Mouse (Mus musculus) intestine, postnatal 0 days (tissue): ENCODE results near the gene Mllt6. TPM values are rescaled to one million over a fixed set of nuclear protein-coding genes. Genes with fewer than 3 reads are reported as not detected.

Experiments used
- ATAC-seq: fragments of 200-750 bp; cut with Nextera tagmentation; 2 replicates; pipeline ENCODE4 v1.8.0; 2017; ENCODE audit warnings: mild to moderate bottlenecking, moderate TSS enrichment, moderate library complexity
- H3K27ac ChIP-seq: fragments of 300-500 bp; sonication (generic); 2 replicates; pipeline ENCODE4 v1.5.1; 2014; ENCODE audit warnings: mild to moderate bottlenecking, low read depth, low read length, moderate library complexity
- H3K27me3 ChIP-seq: fragments of 300-500 bp; sonication (generic); replicated peaks from 2 replicates; pipeline ENCODE4 v1.6.1; 2014; ENCODE audit warnings: low read length, mixed read lengths; ENCODE audit not compliant: control insufficient read depth, insufficient read depth
- H3K36me3 ChIP-seq: fragments of 300-500 bp; sonication (generic); 2 replicates; pipeline ENCODE4 v1.6.1; 2014; ENCODE audit warnings: mild to moderate bottlenecking, moderate library complexity; ENCODE audit not compliant: control insufficient read depth, insufficient read depth
- H3K4me1 ChIP-seq: fragments of 300-500 bp; sonication (generic); replicated peaks from 2 replicates; pipeline ENCODE4 v1.6.1; 2014; ENCODE audit warnings: antibody characterized with exemption, low read length, mixed read lengths; ENCODE audit not compliant: control insufficient read depth, insufficient read depth
- H3K4me2 ChIP-seq: fragments of 300-500 bp; sonication (generic); replicated peaks from 2 replicates; pipeline ENCODE4 v1.6.1; 2014; ENCODE audit warnings: low read depth, mild to moderate bottlenecking, moderate library complexity
- H3K4me3 ChIP-seq: fragments of 300-500 bp; sonication (generic); 2 replicates; pipeline ENCODE4 v1.5.1; 2014; ENCODE audit warnings: low read depth, low read length
- H3K9ac ChIP-seq: fragments of 300-500 bp; sonication (generic); 2 replicates; pipeline ENCODE4 v1.6.1; 2014; ENCODE audit warnings: mild to moderate bottlenecking, low read depth, low read length
- H3K9me3 ChIP-seq: fragments of 300-500 bp; sonication (generic); 2 replicates; pipeline ENCODE4 v1.6.1; 2016; ENCODE audit warnings: mixed run types; ENCODE audit not compliant: control insufficient read depth
- CTCF ChIP-seq: sonication (generic); IDR thresholded peaks from 2 replicates; pipeline ENCODE4 v1.5.1; 2016; ENCODE audit warnings: low read depth, mild to moderate bottlenecking, control low read depth, antibody characterized with exemption, moderate library complexity
- WGBS: fragments of 180-500 bp; shearing (Covaris S2); extraction: QIAGEN DNeasy Blood & Tissue Kit; methylation state at CpG from one replicate; pipeline ENCODE4 v1.1.7; 2014; 5-methylcytosine and 5-hydroxymethylcytosine counted together
- polyA plus RNA-seq: library from polyadenylated mRNA; unstranded; fragments of >200 nt; fragmentation: Nextera tagmentation; extraction: Ambion mirVana; gene quantifications from 2 replicates; pipeline ENCODE4 v1.2.1, GENCODE M21; 2015

Mllt6 gene
- polyA plus RNA-seq, 1 experiment from 2014 or later = 1.4 TPM

- Histone ChIP-seq H3K27ac (no peak overlapping the region), H3K4me3 (no peak overlapping the region), H3K9ac (no peak overlapping the region), H3K27me3 (peaks cover 68% of the 10 kb centered on the region), H3K36me3 (no peaks in the 10 kb centered on the region), H3K9me3 (no peaks in the 10 kb centered on the region), H3K4me2 (no peak overlapping the region), H3K4me1 (no peaks in the 10 kb centered on the region)
- TF ChIP-seq CTCF = no peak
- 83% methylated on average over 5 of the region's 5 CpGs for WGBS
- no peak for ATAC-seq
These were observed 37.7 kb upstream of the Mllt6 start for GRCm38 (mm10) chr11:97625551-97625950.

- Histone ChIP-seq H3K4me1 (no peaks in the 10 kb centered on the region), H3K4me3 (no peak overlapping the region), H3K4me2 (no peak overlapping the region), H3K27ac (no peak overlapping the region), H3K9ac (no peak overlapping the region), H3K27me3 (peaks cover 77% of the 10 kb centered on the region), H3K36me3 (no peaks in the 10 kb centered on the region), H3K9me3 (no peaks in the 10 kb centered on the region)
- no peak for ATAC-seq
- TF ChIP-seq CTCF = no peak
- WGBS = 24% methylated on average over 13 of the region's 13 CpGs
These were observed 36.8 kb upstream of the Mllt6 start for GRCm38 (mm10) chr11:97626431-97626830.

GRCm38 (mm10) chr11:97626850-97627249, 36.4 kb upstream of the Mllt6 start:
- ATAC-seq = 0 out of 2 replicates have a peak, but pooled peaks have one; percentile 27
- Histone ChIP-seq H3K9ac (no peak overlapping the region), H3K4me3 (no peak overlapping the region), H3K4me1 (no peaks in the 10 kb centered on the region), H3K27me3 (peaks cover 81% of the 10 kb centered on the region), H3K27ac (no peak overlapping the region), H3K4me2 (no peak overlapping the region), H3K36me3 (no peaks in the 10 kb centered on the region), H3K9me3 (no peaks in the 10 kb centered on the region)
- TF ChIP-seq CTCF = no peak
- 25% methylated on average over 10 of the region's 10 CpGs for WGBS

GRCm38 (mm10) chr11:97627556-97628302, 35.5 kb upstream of the Mllt6 start:
- WGBS = 22% methylated on average over 30 of the region's 30 CpGs
- no peaks in the 10 kb centered on the region for H3K9me3 ChIP-seq
- no peak for ATAC-seq
- H3K4me2 ChIP-seq = peak overlapping the region; percentile 97
- no peak overlapping the region for H3K9ac ChIP-seq
- H3K27ac ChIP-seq = no peak overlapping the region
- no peaks in the 10 kb centered on the region for H3K4me1 ChIP-seq
- no peaks in the 10 kb centered on the region for H3K36me3 ChIP-seq
- TF ChIP-seq CTCF = no peak
- H3K27me3 ChIP-seq = peaks cover 84% of the 10 kb centered on the region
- H3K4me3 ChIP-seq = peak overlapping the region; percentile 64

GRCm38 (mm10) chr11:97628303-97628567, 35.0 kb upstream of the Mllt6 start:
- 2% methylated on average over 25 of the region's 28 CpGs for WGBS
- TF ChIP-seq CTCF = no peak

GRCm38 (mm10) chr11:97628568-97629518, 34.4 kb upstream of the Mllt6 start:
- peak overlapping the region; percentile 45 for H3K9ac ChIP-seq
- no peak overlapping the region for H3K27ac ChIP-seq
- H3K27me3 ChIP-seq = peaks cover 77% of the 10 kb centered on the region
- under 1% methylated on average over 84 of the region's 106 CpGs for WGBS
- peak; percentile 32; the same call in 1 of the 2 replicates for ATAC-seq
- no peak for TF ChIP-seq CTCF
- peak overlapping the region; percentile 97 for H3K4me2 ChIP-seq
- no peaks in the 10 kb centered on the region for H3K36me3 ChIP-seq
- H3K4me1 ChIP-seq = no peaks in the 10 kb centered on the region
- H3K9me3 ChIP-seq = no peaks in the 10 kb centered on the region
- peak overlapping the region; percentile 64 for H3K4me3 ChIP-seq

More at GRCm38 (mm10) chr11:97628303-97628567, 35.0 kb upstream of the Mllt6 start:
- Histone ChIP-seq H3K36me3 (no peaks in the 10 kb centered on the region), H3K27ac (no peak overlapping the region), H3K4me3 (peak overlapping the region; percentile 64), H3K4me1 (no peaks in the 10 kb centered on the region), H3K27me3 (peaks cover 83% of the 10 kb centered on the region), H3K4me2 (peak overlapping the region; percentile 97), H3K9me3 (no peaks in the 10 kb centered on the region), H3K9ac (no peak overlapping the region)
- no peak for ATAC-seq
